Mouse (Mus musculus) hindbrain, embryonic 15.5 days (tissue): ENCODE data around the gene Pnkd. TPM values are rescaled to one million over a fixed set of nuclear protein-coding genes. Genes with fewer than 3 reads are reported as not detected.
"Not testable (repeated sequence)": the region's sequence is repeated elsewhere in the genome, so short reads cannot be mapped to it uniquely, and the experiment has no call there.

Source experiments
- ATAC-seq: fragments of 200-750 bp; cut with Nextera tagmentation; 2 replicates; pipeline ENCODE4 v1.8.0; 2017; ENCODE audit warnings: low read depth, moderate number of reproducible peaks, moderate TSS enrichment; ENCODE audit not compliant: low FRiP score
- H3K27ac ChIP-seq: fragments of 300-500 bp; sonication (generic); replicated peaks from 2 replicates; pipeline ENCODE4 v1.5.1; 2015; ENCODE audit warnings: mild to moderate bottlenecking, inconsistent platforms
- H3K27me3 ChIP-seq: fragments of 300-500 bp; sonication (generic); 2 replicates; pipeline ENCODE4 v1.6.1; 2015; ENCODE audit warnings: control low read depth, inconsistent platforms
- H3K36me3 ChIP-seq: fragments of 300-500 bp; sonication (generic); 2 replicates; pipeline ENCODE4 v1.6.1; 2015; ENCODE audit warnings: control low read depth, inconsistent platforms
- H3K4me1 ChIP-seq: fragments of 300-500 bp; sonication (generic); replicated peaks from 2 replicates; pipeline ENCODE4 v1.6.1; 2015; ENCODE audit warnings: control low read depth, inconsistent platforms
- H3K4me2 ChIP-seq: fragments of 300-500 bp; sonication (generic); 2 replicates; pipeline ENCODE4 v1.6.1; 2015; ENCODE audit warnings: moderate library complexity, mild to moderate bottlenecking, inconsistent platforms
- H3K4me3 ChIP-seq: fragments of 300-500 bp; sonication (generic); 2 replicates; pipeline ENCODE4 v1.5.1; 2015; ENCODE audit warnings: mild to moderate bottlenecking, inconsistent platforms
- H3K9ac ChIP-seq: fragments of 300-500 bp; sonication (generic); 2 replicates; pipeline ENCODE4 v1.6.1; 2015; ENCODE audit warnings: inconsistent platforms
- H3K9me3 ChIP-seq: fragments of 300-500 bp; sonication (generic); 2 replicates; pipeline ENCODE4 v1.6.1; 2016; ENCODE audit warnings: control low read depth, inconsistent platforms
- WGBS: fragments of 180-500 bp; shearing (Covaris S2); methylation state at CpG from one replicate; pipeline ENCODE4 v1.1.7; 2015; 5-methylcytosine and 5-hydroxymethylcytosine counted together
- polyA plus RNA-seq: library from polyadenylated mRNA; unstranded; fragments of >200 nt; fragmentation: Nextera tagmentation; extraction: Ambion mirVana; gene quantifications from 2 replicates; pipeline ENCODE4 v1.2.1, GENCODE M21; 2015

Pnkd gene
- polyA plus RNA-seq, 1 experiment from 2014 or later, result 144 TPM

GRCm38 (mm10) chr1:74280591-74281325 lies 4.0 kb upstream of the Pnkd start:
- peaks cover 30% of the 10 kb centered on the region for H3K36me3 ChIP-seq
- peaks cover 27% of the 10 kb centered on the region for H3K4me1 ChIP-seq
- H3K9ac ChIP-seq, result no peak overlapping the region
- H3K9me3 ChIP-seq, result no peaks in the 10 kb centered on the region
- no peak for ATAC-seq
- H3K27me3 ChIP-seq, result no peaks in the 10 kb centered on the region
- no peak overlapping the region for H3K4me2 ChIP-seq
- no peak overlapping the region for H3K4me3 ChIP-seq
- 95% methylated on average over 14 of the region's 14 CpGs for WGBS
- no peak overlapping the region for H3K27ac ChIP-seq

GRCm38 (mm10) chr1:74281372-74281771 lies 3.4 kb upstream of the Pnkd start:
- no peaks in the 10 kb centered on the region for H3K9me3 ChIP-seq
- ATAC-seq, result no peak

GRCm38 (mm10) chr1:74281886-74282285 lies 2.8 kb upstream of the Pnkd start:
- Histone ChIP-seq H3K4me2 (no peak overlapping the region), H3K4me1 (peaks cover 35% of the 10 kb centered on the region), H3K27me3 (no peaks in the 10 kb centered on the region), H3K4me3 (no peak overlapping the region), H3K9me3 (no peaks in the 10 kb centered on the region), H3K27ac (no peak overlapping the region), H3K9ac (no peak overlapping the region), H3K36me3 (peaks cover 30% of the 10 kb centered on the region)
- WGBS, result 99% methylated on average over 8 of the region's 8 CpGs
- ATAC-seq, result no peak

More at GRCm38 (mm10) chr1:74281372-74281771, 3.4 kb upstream of the Pnkd start:
- Histone ChIP-seq H3K27me3 (no peaks in the 10 kb centered on the region), H3K9ac (no peak overlapping the region), H3K4me1 (peaks cover 33% of the 10 kb centered on the region), H3K36me3 (peaks cover 30% of the 10 kb centered on the region), H3K4me3 (no peak overlapping the region), H3K27ac (no peak overlapping the region), H3K4me2 (no peak overlapping the region)
- WGBS, result 100% methylated on average over 2 of the region's 2 CpGs

GRCm38 (mm10) chr1:74282896-74283625 lies 1.7 kb upstream of the Pnkd start:
- Histone ChIP-seq H3K36me3 (peaks cover 30% of the 10 kb centered on the region), H3K27me3 (no peaks in the 10 kb centered on the region), H3K9me3 (no peaks in the 10 kb centered on the region), H3K4me1 (peaks cover 38% of the 10 kb centered on the region), H3K9ac (0 out of 2 replicates have a peak overlapping the region, but pooled peaks have one; percentile 3), H3K27ac (no peak overlapping the region), H3K4me2 (peak overlapping the region; percentile 87), H3K4me3 (no peak overlapping the region)
- no peak for ATAC-seq
- WGBS, result 86% methylated on average over 10 of the region's 10 CpGs

- 14% methylated on average over 15 of the region's 15 CpGs for WGBS
- H3K4me3 ChIP-seq, result peak overlapping the region; percentile 86
- H3K9me3 ChIP-seq, result no peaks in the 10 kb centered on the region
- H3K4me2 ChIP-seq, result peak overlapping the region; percentile 87
- no peaks in the 10 kb centered on the region for H3K27me3 ChIP-seq
- peaks cover 30% of the 10 kb centered on the region for H3K36me3 ChIP-seq
- peak; percentile 31 for ATAC-seq
- H3K9ac ChIP-seq, result peak overlapping the region; percentile 81
- peak overlapping the region; percentile 83 for H3K27ac ChIP-seq
- peaks cover 38% of the 10 kb centered on the region for H3K4me1 ChIP-seq
Observed at GRCm38 (mm10) chr1:74283686-74284463, 855 bp upstream of the Pnkd start.

GRCm38 (mm10) chr1:74285212-74286010 lies 681 bp downstream of the Pnkd start:
- Histone ChIP-seq H3K36me3 (peaks cover 19% of the 10 kb centered on the region), H3K4me3 (peak overlapping the region; percentile 86), H3K4me1 (peaks cover 46% of the 10 kb centered on the region), H3K27ac (peak overlapping the region; percentile 52), H3K27me3 (no peaks in the 10 kb centered on the region), H3K4me2 (peak overlapping the region; percentile 73), H3K9me3 (no peaks in the 10 kb centered on the region), H3K9ac (peak overlapping the region; percentile 69)
- 4% methylated on average over 23 of the region's 23 CpGs for WGBS
- no peak for ATAC-seq

GRCm38 (mm10) chr1:74286869-74287607 lies 2.3 kb downstream of the Pnkd start:
- not testable (repeated sequence) for H3K9me3 ChIP-seq, H3K27ac ChIP-seq, ATAC-seq, H3K36me3 ChIP-seq, H3K4me2 ChIP-seq, H3K27me3 ChIP-seq, H3K9ac ChIP-seq, H3K4me3 ChIP-seq
- 55% methylated on average over 16 of the region's 17 CpGs for WGBS
- H3K4me1 ChIP-seq, result peaks cover 45% of the 10 kb centered on the region

- ATAC-seq, result no peak
- Histone ChIP-seq H3K27ac (no peak overlapping the region), H3K4me1 (peaks cover 37% of the 10 kb centered on the region), H3K4me2 (no peak overlapping the region), H3K4me3 (no peak overlapping the region), H3K36me3 (0 out of 2 replicates have a peak, but pooled peaks cover 3% of the 10 kb centered on the region), H3K9me3 (no peaks in the 10 kb centered on the region), H3K27me3 (no peaks in the 10 kb centered on the region), H3K9ac (no peak overlapping the region)
- WGBS, result 82% methylated on average over 4 of the region's 4 CpGs
Observed at GRCm38 (mm10) chr1:74288327-74288726, 3.6 kb downstream of the Pnkd start.

GRCm38 (mm10) chr1:74289248-74289647 lies 4.5 kb downstream of the Pnkd start:
- Histone ChIP-seq H3K9ac (no peak overlapping the region), H3K4me2 (no peak overlapping the region), H3K9me3 (no peaks in the 10 kb centered on the region), H3K4me1 (peaks cover 33% of the 10 kb centered on the region), H3K36me3 (peaks cover 3% of the 10 kb centered on the region; the same call in 1 of the 2 replicates), H3K27ac (no peak overlapping the region), H3K4me3 (no peak overlapping the region), H3K27me3 (no peaks in the 10 kb centered on the region)
- no peak for ATAC-seq
- 91% methylated on average over 9 of the region's 9 CpGs for WGBS

- H3K9ac ChIP-seq, result no peak overlapping the region
- no peaks in the 10 kb centered on the region for H3K9me3 ChIP-seq
- H3K36me3 ChIP-seq, result peaks cover 3% of the 10 kb centered on the region; the same call in 1 of the 2 replicates
- H3K4me2 ChIP-seq, result no peak overlapping the region
- no peak overlapping the region for H3K4me3 ChIP-seq
- WGBS, result 82% methylated on average over 2 of the region's 2 CpGs
- H3K27ac ChIP-seq, result no peak overlapping the region
- H3K27me3 ChIP-seq, result no peaks in the 10 kb centered on the region
- ATAC-seq, result no peak
- peaks cover 33% of the 10 kb centered on the region for H3K4me1 ChIP-seq
Observed at GRCm38 (mm10) chr1:74289740-74290139, 5.0 kb downstream of the Pnkd start.

GRCm38 (mm10) chr1:74290141-74290540 lies 5.4 kb downstream of the Pnkd start:
- H3K27me3 ChIP-seq, result no peaks in the 10 kb centered on the region
- ATAC-seq, result no peak
- no peak overlapping the region for H3K4me2 ChIP-seq
- H3K9ac ChIP-seq, result no peak overlapping the region
- H3K36me3 ChIP-seq, result peaks cover 3% of the 10 kb centered on the region; the same call in 1 of the 2 replicates
- H3K4me1 ChIP-seq, result peaks cover 34% of the 10 kb centered on the region
- H3K9me3 ChIP-seq, result no peaks in the 10 kb centered on the region
- H3K4me3 ChIP-seq, result no peak overlapping the region
- 89% methylated on average over 5 of the region's 5 CpGs for WGBS
- H3K27ac ChIP-seq, result no peak overlapping the region
